Mouse (Mus musculus): ENCODE data around the gene Zbtb34.
A peak's percentile ranks its signal among the peaks of the same experiment; 100 is the strongest.

The Zbtb34 gene

GRCm38 (mm10) chr2:33401217-33401616 is 29.9 kb downstream of the Zbtb34 start:
- no peak for DNase-seq (ENCODE audit: low read depth, low spot score)

- no peak for DNase-seq (ENCODE audit: low read depth, low spot score)
These were observed 30.6 kb downstream of the Zbtb34 start for GRCm38 (mm10) chr2:33400541-33400940.

- no peak for DNase-seq (ENCODE audit: low read depth, low spot score)
These were observed 32.0 kb downstream of the Zbtb34 start for GRCm38 (mm10) chr2:33399091-33399490.

GRCm38 (mm10) chr2:33397036-33397435 is 34.1 kb downstream of the Zbtb34 start:
- no peak for DNase-seq (ENCODE audit: low read depth, low spot score)

DNA sequence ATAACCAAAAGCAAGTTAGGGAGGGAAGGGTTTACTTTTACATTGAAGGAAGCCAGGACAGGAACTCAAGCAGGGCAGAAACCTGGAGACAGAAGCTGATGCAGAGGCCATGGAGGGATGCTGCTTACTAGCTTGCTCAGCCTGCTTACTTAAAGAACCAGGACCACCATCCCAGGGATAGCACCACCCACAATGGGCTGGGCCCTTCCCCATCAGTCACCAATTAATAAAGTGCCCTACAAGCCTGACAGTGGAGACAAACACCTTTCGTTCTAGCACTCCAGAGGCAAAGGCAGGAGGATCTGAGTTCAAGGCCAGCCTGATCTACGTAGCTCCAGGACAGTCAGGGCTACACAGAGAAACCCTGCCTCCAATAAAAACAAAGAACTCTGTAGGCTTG is 36.1 kb downstream of the Zbtb34 start:
- no peak for DNase-seq (ENCODE audit: low read depth, low spot score)

GRCm38 (mm10) chr2:33393951-33394635 is 37.0 kb downstream of the Zbtb34 start:
- peak; percentile 45 for DNase-seq (ENCODE audit: low read depth, low spot score)

- DNase-seq (ENCODE audit: low read depth, low spot score), result no peak
These were observed 38.1 kb downstream of the Zbtb34 start for GRCm38 (mm10) chr2:33393021-33393420.

DNA sequence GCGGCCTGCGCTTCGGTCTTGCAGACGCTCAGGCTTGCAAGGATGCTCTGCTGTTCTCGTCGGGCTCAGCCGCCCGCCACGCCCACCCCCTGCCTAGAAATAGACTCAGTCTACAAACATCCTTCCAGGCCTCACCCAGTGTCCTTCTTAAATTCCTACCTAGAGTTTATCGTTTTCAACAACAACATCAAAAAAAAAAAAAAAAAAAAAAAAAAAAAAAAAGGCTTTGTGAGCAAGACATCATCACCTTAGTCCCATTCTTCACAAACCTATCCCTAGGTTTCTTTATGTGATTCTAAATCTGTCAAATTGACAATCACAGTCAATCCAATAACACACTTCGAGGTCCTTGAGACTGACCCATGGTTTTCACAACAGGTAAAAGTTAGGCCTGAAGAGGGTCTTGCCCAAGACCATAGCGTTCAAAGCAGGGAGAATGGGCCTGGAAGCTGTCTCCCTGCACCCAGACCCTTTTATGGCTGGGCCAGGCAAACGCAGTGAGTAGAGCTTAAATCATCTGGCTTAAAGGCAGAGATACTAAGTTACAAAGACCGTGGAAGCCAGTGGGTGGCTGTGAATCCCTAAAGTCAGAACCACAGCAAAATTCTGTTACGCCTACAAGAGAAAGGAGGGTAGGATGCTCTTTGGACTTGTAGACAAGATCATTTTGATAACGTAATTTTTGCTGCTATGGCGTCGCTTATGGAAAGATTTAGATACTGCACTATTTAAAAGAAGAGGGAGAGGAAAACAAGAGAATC is 59.3 kb downstream of the Zbtb34 start:
- no peak for DNase-seq (ENCODE audit: low read depth, low spot score)

DNA sequence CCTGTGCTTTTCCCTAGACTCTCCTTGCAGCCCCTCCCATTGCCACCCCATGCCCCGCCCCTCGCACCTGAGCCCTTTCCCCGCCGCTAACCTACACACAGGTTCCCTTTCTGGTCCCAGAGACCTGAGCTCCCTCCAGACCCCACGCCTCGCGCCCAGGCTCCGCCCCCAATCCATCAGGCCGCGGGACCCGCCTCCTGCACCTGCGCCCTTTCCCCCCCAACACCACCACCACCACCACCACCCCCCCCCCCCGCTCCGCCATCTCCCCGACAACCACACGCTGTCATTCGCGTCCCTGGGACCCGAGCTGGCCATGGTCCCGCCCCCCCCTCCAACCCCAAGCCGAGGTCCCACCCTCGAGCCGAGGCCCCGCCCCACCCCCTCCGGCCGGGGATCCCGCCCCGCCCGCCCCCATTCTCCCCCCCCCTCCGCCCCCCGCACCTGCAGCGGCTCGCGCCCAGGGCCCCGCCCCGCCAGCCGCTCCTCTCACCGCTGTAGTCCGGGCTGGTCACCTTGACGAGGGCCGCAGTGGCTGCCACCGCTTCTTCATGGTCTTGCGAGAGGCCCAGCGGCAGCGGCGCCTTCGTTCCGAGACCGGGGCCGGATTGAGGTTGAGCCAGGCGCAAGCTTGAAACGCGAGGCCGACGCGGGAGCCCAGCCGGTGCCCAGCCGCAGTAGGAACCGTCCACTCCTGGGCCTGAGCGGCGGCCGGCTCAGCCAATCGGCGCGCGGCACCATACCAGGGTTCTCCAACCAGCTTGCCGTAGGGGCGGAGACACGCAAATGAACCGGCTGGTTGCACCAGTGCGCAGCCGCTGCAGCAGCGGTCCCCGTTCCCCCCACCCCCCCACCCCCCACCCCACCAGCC is 60.1 kb downstream of the Zbtb34 start, which contains the start of gene Ralgps1:
Ralgps1 (minus strand) TSS at position 710 of the 871 bp plus-strand sequence.
- peak; percentile 93 for DNase-seq (ENCODE audit: low read depth, low spot score)

- DNase-seq (ENCODE audit: low read depth, low spot score), result no peak
These were observed 60.8 kb downstream of the Zbtb34 start for GRCm38 (mm10) chr2:33370276-33370776.

GRCm38 (mm10) chr2:33369453-33369852 is 61.7 kb downstream of the Zbtb34 start:
- DNase-seq (ENCODE audit: low read depth, low spot score), result no peak

- no peak for DNase-seq (ENCODE audit: low read depth, low spot score)
These were observed 62.6 kb downstream of the Zbtb34 start for GRCm38 (mm10) chr2:33368486-33368885.

DNA sequence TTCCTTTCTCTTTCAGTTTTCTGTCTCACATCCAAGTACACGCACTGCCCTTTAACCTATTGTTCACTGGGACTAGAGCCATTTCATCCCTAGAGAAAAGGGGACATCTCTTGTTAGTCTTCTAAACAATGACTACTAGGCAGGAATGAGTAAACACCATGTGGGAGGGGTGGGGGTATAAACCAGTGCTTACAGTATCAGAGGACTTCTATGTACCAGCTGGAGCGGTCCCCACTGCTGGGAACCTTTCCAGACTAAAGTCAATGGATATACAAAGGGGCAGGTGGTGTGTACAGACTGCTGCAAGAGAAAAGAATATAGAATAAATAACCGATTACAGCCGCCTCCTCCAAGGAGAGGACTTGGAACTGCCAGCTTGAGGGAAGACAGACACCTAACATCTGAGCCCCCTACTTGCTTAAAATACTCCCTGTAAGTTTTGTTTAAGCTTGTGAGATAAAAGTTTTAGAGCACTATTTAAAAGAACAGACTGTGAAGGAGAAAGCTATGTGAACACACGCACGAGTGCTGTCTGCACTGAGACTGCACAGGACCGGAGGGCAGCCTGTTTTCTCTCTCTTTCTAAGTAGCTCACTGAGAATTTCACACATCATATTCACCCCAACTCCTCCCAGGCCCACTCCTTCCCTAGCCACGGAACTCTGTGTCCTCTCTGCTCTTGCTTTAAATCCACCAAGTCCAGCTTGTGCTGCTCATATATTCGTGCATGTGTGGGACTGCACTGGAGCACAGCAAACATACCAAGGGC is 65.2 kb downstream of the Zbtb34 start:
- DNase-seq (ENCODE audit: low read depth, low spot score), result no peak

- no peak for DNase-seq (ENCODE audit: low read depth, low spot score)
These were observed 66.5 kb downstream of the Zbtb34 start for GRCm38 (mm10) chr2:33364656-33365055.

DNA sequence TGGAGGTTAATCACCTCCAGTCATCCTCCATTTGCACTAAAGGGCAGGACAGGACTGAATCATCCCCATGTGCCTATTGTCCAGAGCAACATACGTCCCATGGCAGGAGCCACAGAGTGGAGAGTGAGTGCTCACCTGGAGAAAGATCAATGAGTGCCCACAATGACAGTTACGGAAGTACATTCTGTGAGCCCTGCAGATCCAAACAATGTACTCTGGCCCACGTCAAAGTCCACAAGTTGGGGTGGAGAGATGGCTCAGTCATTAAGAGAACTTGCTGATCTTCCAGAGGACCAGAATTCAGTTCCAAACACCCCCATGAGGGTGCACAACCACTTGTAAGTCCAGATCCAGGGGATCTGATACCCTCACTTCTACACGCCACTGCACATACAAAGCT is 67.2 kb downstream of the Zbtb34 start:
- DNase-seq (ENCODE audit: low read depth, low spot score), result no peak

- no peak for DNase-seq (ENCODE audit: low read depth, low spot score)
These were observed 69.9 kb downstream of the Zbtb34 start for GRCm38 (mm10) chr2:33361139-33361716.

- no peak for DNase-seq (ENCODE audit: low read depth, low spot score)
These were observed 70.6 kb downstream of the Zbtb34 start for GRCm38 (mm10) chr2:33360564-33360963.

DNA sequence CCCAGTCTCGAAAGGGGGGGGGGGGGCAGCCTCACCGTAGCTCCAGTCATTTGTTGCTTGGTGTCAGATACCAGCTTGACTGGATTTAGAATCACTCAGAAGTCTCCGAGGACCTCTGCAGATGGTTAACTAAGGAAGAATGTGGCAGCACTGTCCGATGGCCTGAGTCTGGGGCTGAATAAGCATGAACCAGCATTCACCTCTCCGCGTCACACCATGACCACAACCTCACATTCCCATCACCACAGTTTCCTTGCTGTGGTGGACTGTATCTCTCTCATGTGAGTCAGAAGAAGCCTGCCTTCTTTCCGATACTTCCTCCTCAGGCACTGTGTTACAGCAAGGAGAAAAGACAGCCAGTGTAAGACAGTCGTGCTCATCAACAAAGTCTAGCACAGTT is 71.9 kb downstream of the Zbtb34 start:
- DNase-seq (ENCODE audit: low read depth, low spot score), result no peak

GRCm38 (mm10) chr2:33357250-33357838 is 73.8 kb downstream of the Zbtb34 start:
- no peak for DNase-seq (ENCODE audit: low read depth, low spot score)

Data from telencephalon, adult 2 months (tissue).